Mouse (Mus musculus): ENCODE results near the gene Platr17. TPM values are rescaled to one million over a fixed set of nuclear protein-coding genes. Genes with fewer than 3 reads are reported as not detected.
A peak's percentile ranks its signal among the peaks of the same experiment; 100 is the strongest.

The Platr17 gene
- total and polyA plus RNA-seq, 3 experiments, result not detected

DNA sequence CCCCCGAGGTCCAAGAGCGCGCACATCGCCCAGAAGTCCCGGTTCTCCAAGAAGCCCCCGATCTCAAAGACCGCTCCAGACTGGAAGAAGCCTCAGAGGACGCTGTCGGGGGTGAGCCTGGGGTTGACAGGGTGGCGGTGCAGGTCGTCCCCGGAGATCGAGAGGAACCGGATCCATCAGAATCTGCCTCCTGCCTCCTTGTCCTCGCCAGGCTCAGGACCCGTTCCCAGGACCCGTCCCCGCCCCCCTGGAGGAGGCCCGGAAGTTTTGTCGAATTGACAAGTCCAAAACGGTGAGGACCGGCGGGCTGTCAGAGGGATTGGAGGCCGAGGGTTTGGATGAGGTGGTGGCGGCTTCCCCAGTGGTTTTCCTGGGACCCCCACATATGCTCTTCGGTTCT, 36.0 kb downstream of the Platr17 start:
- peaks cover 31% of the 10 kb centered on the region for H3K79me2 ChIP-seq (replicated peaks; ENCODE audit: control insufficient read depth, extremely low read depth, insufficient read depth, poor library complexity, severe bottlenecking)
- H3K4me2 ChIP-seq (ENCODE audit: insufficient read depth, low read depth, poor library complexity, severe bottlenecking), result peak overlapping the region; percentile 69
- H3K27ac ChIP-seq (ENCODE audit: insufficient read depth, low read depth), result no peak overlapping the region
- H3K4me1 ChIP-seq (ENCODE audit: control insufficient read depth in 1 of 2, insufficient read depth in 2 of 2), result peaks cover 7 to 24% of the 10 kb centered on the region in 2 experiments
- TF ChIP-seq USF1 (IDR thresholded peaks at IDR 0.05; ENCODE audit: low read depth, low read length) (no peak), ZKSCAN1 (IDR thresholded peaks at IDR 0.05; ENCODE audit: borderline replicate concordance, low read depth, low read length) (no peak), POLR2A (IDR thresholded peaks at IDR 0.05; ENCODE audit: low read depth, low read length) (no peak), MAZ (IDR thresholded peaks at IDR 0.05; ENCODE audit: low read depth, low read length) (no peak), POLR2AphosphoS2 (IDR thresholded peaks at IDR 0.05; ENCODE audit: low read depth, low read length) (no peak), PAX5 (IDR thresholded peaks at IDR 0.05; ENCODE audit: low read length) (no peak), ZC3H11A (IDR thresholded peaks at IDR 0.05; ENCODE audit: low read depth, low read length) (no peak), MAFK (IDR thresholded peaks at IDR 0.05; ENCODE audit: insufficient replicate concordance, low read length) (no peak), NRF1 (IDR thresholded peaks at IDR 0.05; ENCODE audit: low read depth, low read length) (no peak), CHD2 (IDR thresholded peaks at IDR 0.05; ENCODE audit: low read length) (no peak), IRF4 (IDR thresholded peaks at IDR 0.05; ENCODE audit: low read depth, low read length) (no peak)
- no peak for DNase-seq (ENCODE audit: extremely low read depth)
- H3K4me3 ChIP-seq (replicated peaks in 1 of 3; ENCODE audit: low read depth in 2 of 3, low read length in 2 of 3, poor library complexity in 1 of 3), result peak overlapping the region; percentile 94 to 99 (median 96)
- in situ Hi-C loops (cut with MboI; ENCODE audit: low pct_ligation_motif_present, low pct_unique_long_range_greater_than_20kb, low sequenced_read_pairs), result no loop called here
- H3K9me3 ChIP-seq (replicated peaks; ENCODE audit: low read length), result no peaks in the 10 kb centered on the region
- dilution Hi-C loops (cut with MboI; ENCODE audit: extremely low pct_ligation_motif_present, extremely low pct_unique_long_range_greater_than_20kb, low sequenced_read_pairs), result no loop called here
- H3K36me3 ChIP-seq (replicated peaks in 1 of 2; ENCODE audit: control insufficient read depth in 1 of 2, insufficient read depth in 1 of 2, low read length in 1 of 2), result peaks cover 42 to 64% of the 10 kb centered on the region in 2 experiments
- no peaks in the 10 kb centered on the region for H3K27me3 ChIP-seq (replicated peaks)
- H3K9ac ChIP-seq (ENCODE audit: insufficient read depth, low read depth), result peak overlapping the region; percentile 93

DNA sequence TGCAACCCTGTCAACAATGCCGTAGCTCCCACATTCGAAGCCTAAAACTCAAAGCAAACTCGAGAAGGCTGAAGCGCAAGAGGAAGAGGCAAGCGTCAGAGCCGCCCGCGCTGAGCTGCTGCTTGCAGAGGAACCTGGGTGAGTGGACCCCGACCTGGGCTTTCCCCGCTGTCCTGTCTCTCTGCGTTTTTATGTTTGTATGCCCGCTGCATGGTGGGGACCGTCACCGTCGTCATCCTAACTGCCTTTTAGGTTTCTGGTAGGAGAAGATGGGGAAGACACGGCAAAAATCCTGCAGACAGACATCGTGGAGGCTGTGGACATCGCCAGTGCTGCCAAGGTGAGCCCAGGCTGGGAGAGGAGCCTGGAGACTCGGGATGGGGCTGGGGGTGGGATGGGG, 36.4 kb downstream of the Platr17 start:
- Histone ChIP-seq H3K4me1 (ENCODE audit: control insufficient read depth in 1 of 2, insufficient read depth in 2 of 2) (peaks cover 7 to 24% of the 10 kb centered on the region in 2 experiments), H3K36me3 (replicated peaks in 1 of 2; ENCODE audit: control insufficient read depth in 1 of 2, insufficient read depth in 1 of 2, low read length in 1 of 2) (peaks cover 46 to 66% of the 10 kb centered on the region in 2 experiments), H3K4me2 (ENCODE audit: insufficient read depth, low read depth, poor library complexity, severe bottlenecking) (peak overlapping the region; percentile 69), H3K79me2 (replicated peaks; ENCODE audit: control insufficient read depth, extremely low read depth, insufficient read depth, poor library complexity, severe bottlenecking) (peaks cover 31% of the 10 kb centered on the region), H3K27me3 (replicated peaks) (no peaks in the 10 kb centered on the region), H3K27ac (ENCODE audit: insufficient read depth, low read depth) (no peak overlapping the region), H3K9ac (ENCODE audit: insufficient read depth, low read depth) (peak overlapping the region; percentile 93), H3K9me3 (replicated peaks; ENCODE audit: low read length) (no peaks in the 10 kb centered on the region), H3K4me3 (replicated peaks in 1 of 3; ENCODE audit: low read depth in 2 of 3, low read length in 2 of 3, poor library complexity in 1 of 3) (peak overlapping the region; percentile 94 to 99 (median 96))
- dilution Hi-C loops (cut with MboI; ENCODE audit: extremely low pct_ligation_motif_present, extremely low pct_unique_long_range_greater_than_20kb, low sequenced_read_pairs) (no loop called here), in situ Hi-C loops (cut with MboI; ENCODE audit: low pct_ligation_motif_present, low pct_unique_long_range_greater_than_20kb, low sequenced_read_pairs) (no loop called here)
- no peak for TF ChIP-seq MAFK (IDR thresholded peaks at IDR 0.05; ENCODE audit: insufficient replicate concordance, low read length)
- no peak for TF ChIP-seq ZNF384 (IDR thresholded peaks at IDR 0.05; ENCODE audit: low read depth, low read length)
- no peak for TF ChIP-seq TCF12 (IDR thresholded peaks at IDR 0.05; ENCODE audit: low read depth, low read length)
- no peak for TF ChIP-seq USF1 (IDR thresholded peaks at IDR 0.05; ENCODE audit: low read depth, low read length)
- no peak for TF ChIP-seq GABPA (IDR thresholded peaks at IDR 0.05; ENCODE audit: insufficient replicate concordance, low read depth, low read length)
- no peak for TF ChIP-seq CHD1 (IDR thresholded peaks at IDR 0.05; ENCODE audit: low read depth, low read length)
- DNase-seq (ENCODE audit: extremely low read depth), result no peak

Measured in CH12.LX (cell line).